Mouse (Mus musculus) CH12.LX (cell line): ENCODE data around the gene Dpep3. TPM values are rescaled to one million over a fixed set of nuclear protein-coding genes. Genes with fewer than 3 reads are reported as not detected.

Source experiments
- DNase-seq: peaks from one replicate; pipeline ENCODE4 v3.0.0-alpha.2; 2013; ENCODE audit errors: extremely low read depth
- H3K27ac ChIP-seq: 2 replicates; pipeline ENCODE4 v1.5.1; 2012; ENCODE audit warnings: low read depth, mild to moderate bottlenecking, control low read depth, moderate library complexity; ENCODE audit not compliant: insufficient read depth
- H3K27me3 ChIP-seq: replicated peaks from 2 replicates; pipeline ENCODE3; 2012; ENCODE audit warnings: inconsistent platforms
- H3K36me3 ChIP-seq, 2 experiments: replicated peaks in 1 of 2; 2 replicates each; pipeline versions ENCODE3 to v1.6.1; 2012; ENCODE audit warnings: inconsistent platforms in 1 of 2, low read length in 1 of 2, mild to moderate bottlenecking in 1 of 2, mixed read lengths in 1 of 2, moderate library complexity in 1 of 2; ENCODE audit not compliant: control insufficient read depth in 1 of 2, insufficient read depth in 1 of 2
- H3K4me1 ChIP-seq, 2 experiments: 2 replicates each; pipeline ENCODE4 v1.6.1; 2012; ENCODE audit warnings: inconsistent platforms in 1 of 2, moderate library complexity in 1 of 2; ENCODE audit not compliant: insufficient read depth in 2 of 2, control insufficient read depth in 1 of 2
- H3K4me2 ChIP-seq: 2 replicates; pipeline ENCODE4 v1.6.1; 2012; ENCODE audit warnings: low read depth, mild to moderate bottlenecking, control low read depth; ENCODE audit not compliant: poor library complexity, insufficient read depth, severe bottlenecking
- H3K4me3 ChIP-seq, 3 experiments: fragments of 150-350 bp in 1 of 3; sonication (generic) in 1 of 3; replicated peaks in 1 of 3; 2 replicates each; pipeline versions ENCODE3 to v1.5.1; 2011 to 2012; ENCODE audit warnings: low read depth in 2 of 3, low read length in 2 of 3, mild to moderate bottlenecking in 2 of 3, moderate library complexity in 2 of 3, control low read depth in 1 of 3, improper control_type of control experiment in 1 of 3, inconsistent platforms in 1 of 3, mixed read lengths in 1 of 3; ENCODE audit not compliant: poor library complexity in 1 of 3
- H3K79me2 ChIP-seq: replicated peaks from 2 replicates; pipeline ENCODE4 v1.6.1; 2012; ENCODE audit warnings: mild to moderate bottlenecking, moderate library complexity; ENCODE audit not compliant: control insufficient read depth, poor library complexity, insufficient read depth, severe bottlenecking; ENCODE audit errors: extremely low read depth
- H3K9ac ChIP-seq: 2 replicates; pipeline ENCODE4 v1.6.1; 2012; ENCODE audit warnings: low read depth, mild to moderate bottlenecking, control low read depth, moderate library complexity; ENCODE audit not compliant: insufficient read depth
- H3K9me3 ChIP-seq: replicated peaks from 2 replicates; pipeline ENCODE3; 2012; ENCODE audit warnings: low read length, inconsistent platforms, mixed read lengths
- CHD1 ChIP-seq: IDR thresholded peaks from 2 replicates; pipeline ENCODE4 v1.6.1; 2012; ENCODE audit warnings: low read depth, low read length, improper control_type of control experiment, inconsistent platforms
- CHD2 ChIP-seq: IDR thresholded peaks from 2 replicates; pipeline ENCODE4 v1.6.1; 2011; ENCODE audit warnings: low read length, improper control_type of control experiment
- CTCF ChIP-seq, 2 experiments: IDR thresholded peaks in 1 of 2; conservative IDR thresholded peaks in 1 of 2; 2 replicates each; pipeline ENCODE4 v1.5.1; 2011 to 2012; ENCODE audit warnings: low read depth in 2 of 2, low read length in 2 of 2, improper control_type of control experiment in 1 of 2, inconsistent platforms in 1 of 2, mild to moderate bottlenecking in 1 of 2, moderate library complexity in 1 of 2
- E2F4 ChIP-seq: IDR thresholded peaks from 2 replicates; pipeline ENCODE4 v1.6.1; 2011; ENCODE audit warnings: low read depth, low read length, improper control_type of control experiment; ENCODE audit not compliant: insufficient replicate concordance
- EP300 ChIP-seq: IDR thresholded peaks from 2 replicates; pipeline ENCODE4 v1.6.1; 2011; ENCODE audit warnings: low read length, improper control_type of control experiment
- ETS1 ChIP-seq: conservative IDR thresholded peaks from 2 replicates; pipeline ENCODE4 v1.6.1; 2012; ENCODE audit warnings: low read depth, mild to moderate bottlenecking, inconsistent platforms, low read length, improper control_type of control experiment, moderate library complexity
- HCFC1 ChIP-seq: IDR thresholded peaks from 2 replicates; pipeline ENCODE4 v1.6.1; 2012; ENCODE audit warnings: low read depth, mild to moderate bottlenecking, inconsistent platforms, low read length, improper control_type of control experiment
- JUN ChIP-seq: IDR thresholded peaks from 2 replicates; pipeline ENCODE4 v1.6.1; 2011; ENCODE audit warnings: low read depth, mild to moderate bottlenecking, low read length, improper control_type of control experiment, moderate library complexity; ENCODE audit not compliant: insufficient read depth
- JUND ChIP-seq: conservative IDR thresholded peaks from 2 replicates; pipeline ENCODE4 v1.6.1; 2011; ENCODE audit warnings: low read depth, low read length, improper control_type of control experiment
- KAT2A ChIP-seq: IDR thresholded peaks from 2 replicates; pipeline ENCODE4 v1.6.1; 2012; ENCODE audit warnings: low read length, improper control_type of control experiment, inconsistent platforms; ENCODE audit not compliant: insufficient replicate concordance
- MAFK ChIP-seq: IDR thresholded peaks from 2 replicates; pipeline ENCODE4 v1.6.1; 2011; ENCODE audit warnings: low read length, improper control_type of control experiment; ENCODE audit not compliant: insufficient replicate concordance
- MAX ChIP-seq: IDR thresholded peaks from 2 replicates; pipeline ENCODE4 v1.6.1; 2011; ENCODE audit warnings: low read length, improper control_type of control experiment
- MAZ ChIP-seq: IDR thresholded peaks from 2 replicates; pipeline ENCODE4 v1.6.1; 2012; ENCODE audit warnings: low read depth, mild to moderate bottlenecking, inconsistent platforms, low read length, improper control_type of control experiment, moderate library complexity
- MEF2A ChIP-seq: IDR thresholded peaks from 2 replicates; pipeline ENCODE4 v1.6.1; 2014; ENCODE audit warnings: low read depth, mild to moderate bottlenecking, inconsistent platforms, low read length, improper control_type of control experiment, borderline replicate concordance
- MXI1 ChIP-seq: IDR thresholded peaks from 2 replicates; pipeline ENCODE4 v1.6.1; 2011; ENCODE audit warnings: mild to moderate bottlenecking, low read depth, low read length, improper control_type of control experiment
- MYC ChIP-seq: IDR thresholded peaks from 2 replicates; pipeline ENCODE4 v1.6.1; 2011; ENCODE audit warnings: low read depth, mild to moderate bottlenecking, improper control_type of control experiment, low read length
- NELFE ChIP-seq: IDR thresholded peaks from 2 replicates; pipeline ENCODE4 v1.6.1; 2011; ENCODE audit warnings: low read depth, low read length, improper control_type of control experiment
- POLR2A ChIP-seq: IDR thresholded peaks from 2 replicates; pipeline ENCODE4 v1.6.1; 2011; ENCODE audit warnings: low read depth, mild to moderate bottlenecking, improper control_type of control experiment, low read length
- RAD21 ChIP-seq: IDR thresholded peaks from 2 replicates; pipeline ENCODE4 v1.6.1; 2011; ENCODE audit warnings: low read depth, mild to moderate bottlenecking, low read length, improper control_type of control experiment, moderate library complexity
- SIN3A ChIP-seq: IDR thresholded peaks from 2 replicates; pipeline ENCODE4 v1.6.1; 2012; ENCODE audit warnings: low read length, improper control_type of control experiment, inconsistent platforms
- SMC3 ChIP-seq: IDR thresholded peaks from 2 replicates; pipeline ENCODE4 v1.6.1; 2011; ENCODE audit warnings: low read depth, low read length, improper control_type of control experiment
- TBP ChIP-seq: conservative IDR thresholded peaks from 2 replicates; pipeline ENCODE4 v1.6.1; 2011; ENCODE audit warnings: low read depth, low read length, improper control_type of control experiment
- USF2 ChIP-seq: conservative IDR thresholded peaks from 2 replicates; pipeline ENCODE4 v1.6.1; 2011; ENCODE audit warnings: low read depth, low read length, improper control_type of control experiment
- ZC3H11A ChIP-seq: IDR thresholded peaks from 2 replicates; pipeline ENCODE4 v1.6.1; 2012; ENCODE audit warnings: low read depth, mild to moderate bottlenecking, inconsistent platforms, low read length, improper control_type of control experiment
- ZMIZ1 ChIP-seq: IDR thresholded peaks from 2 replicates; pipeline ENCODE4 v1.6.1; 2012; ENCODE audit warnings: low read depth, mild to moderate bottlenecking, inconsistent platforms, low read length, improper control_type of control experiment
- ZNF384 ChIP-seq: IDR thresholded peaks from 2 replicates; pipeline ENCODE4 v1.6.1; 2012; ENCODE audit warnings: low read depth, low read length, improper control_type of control experiment, inconsistent platforms
- dilution Hi-C: fragments of 300-500 bp; cut with MboI; formaldehyde crosslinking; loops from 2 replicates; pipeline ENCODE4 v1.14.3; 2020; ENCODE audit warnings: low sequenced_read_pairs; ENCODE audit not compliant: extremely low pct_unique_long_range_greater_than_20kb, extremely low pct_ligation_motif_present
- in situ Hi-C: fragments of 300-500 bp; cut with MboI; formaldehyde crosslinking; loops from 3 replicates; pipeline ENCODE4 v1.14.3; 2019; ENCODE audit warnings: low sequenced_read_pairs, low pct_ligation_motif_present, low pct_unique_long_range_greater_than_20kb, mixed read lengths
- polyA plus RNA-seq: library from polyadenylated mRNA; unstranded; fragments of >175 nt; gene quantifications from 2 replicates; pipeline ENCODE4 v1.2.1, GENCODE M21; 2012; ENCODE audit warnings: low read depth; ENCODE audit not compliant: insufficient read length
- total RNA-seq, 2 experiments: library from RNA; depleted of rRNA; stranded (reverse); fragments of 300-350 nt in 1 of 2; fragments of >200 nt in 1 of 2; gene quantifications; 2 replicates each; pipeline ENCODE4 v1.2.3; 2012 to 2014

Dpep3 gene
- total and polyA plus RNA-seq, 3 experiments, result not detected

- no peak overlapping the region for H3K27ac ChIP-seq
- H3K4me3 ChIP-seq, result no peak overlapping the region
- H3K4me2 ChIP-seq, result no peak overlapping the region
- dilution Hi-C loops (no loop called here), in situ Hi-C loops (no loop called here)
- no peaks in the 10 kb centered on the region for H3K79me2 ChIP-seq
- peaks cover 0 to 7% of the 10 kb centered on the region in 2 experiments; a peak in 2 of 4 replicates for H3K4me1 ChIP-seq
- peaks cover 5 to 59% of the 10 kb centered on the region in 2 experiments for H3K36me3 ChIP-seq
- no peaks in the 10 kb centered on the region for H3K9me3 ChIP-seq
- H3K9ac ChIP-seq, result no peak overlapping the region
- no peaks in the 10 kb centered on the region for H3K27me3 ChIP-seq
- TF ChIP-seq ETS1, result no peak
- no peak for TF ChIP-seq MXI1
- no peak for TF ChIP-seq SMC3
- TF ChIP-seq MAX, result no peak
- no peak for TF ChIP-seq NELFE
- TF ChIP-seq CHD1, result no peak
- no peak for TF ChIP-seq E2F4
- TF ChIP-seq HCFC1, result no peak
- TF ChIP-seq MYC, result no peak
- no peak for TF ChIP-seq USF2
- no peak for TF ChIP-seq JUND
- TF ChIP-seq MAZ, result no peak
- no peak for TF ChIP-seq MEF2A
- no peak for TF ChIP-seq ZMIZ1
- TF ChIP-seq TBP, result no peak
- no peak for TF ChIP-seq MAFK
- TF ChIP-seq ZNF384, result no peak
- TF ChIP-seq CHD2, result no peak
- TF ChIP-seq SIN3A, result no peak
- DNase-seq, result no peak
These were observed 21.4 kb downstream of the Dpep3 start for GRCm38 (mm10) chr8:105957813-105958212.

GRCm38 (mm10) chr8:105956556-105956955 is 22.7 kb downstream of the Dpep3 start:
- Histone ChIP-seq H3K9me3 (no peaks in the 10 kb centered on the region), H3K4me2 (no peak overlapping the region), H3K4me3 (no peak overlapping the region), H3K27ac (no peak overlapping the region), H3K79me2 (no peaks in the 10 kb centered on the region), H3K36me3 (peaks cover 5 to 66% of the 10 kb centered on the region in 2 experiments), H3K9ac (no peak overlapping the region), H3K27me3 (no peaks in the 10 kb centered on the region), H3K4me1 (peaks cover 3 to 17% of the 10 kb centered on the region in 2 experiments)
- TF ChIP-seq MAX (no peak), KAT2A (no peak), JUN (no peak), POLR2A (no peak), USF2 (no peak), ZNF384 (no peak), MAFK (no peak), EP300 (no peak), MEF2A (no peak), RAD21 (no peak), ZMIZ1 (no peak), ZC3H11A (no peak), CTCF (conservative IDR thresholded peaks at IDR 0.05 in 1 of 2, IDR thresholded peaks at IDR 0.05 in 1 of 2; ENCODE audit: low read depth in 2 of 2, low read length in 2 of 2) (no peak), JUND (no peak)
- in situ Hi-C loops (no loop called here), dilution Hi-C loops (no loop called here)
- no peak for DNase-seq
